Mouse (Mus musculus): ENCODE measurements around the gene Ppp1r12b. TPM values are rescaled to one million over a fixed set of nuclear protein-coding genes. Genes with fewer than 3 reads are reported as not detected.

Ppp1r12b gene
- total and polyA plus RNA-seq, 2 experiments = 2.2 to 5.0 TPM

- Histone ChIP-seq H3K36me3 (ENCODE audit: control insufficient read depth, insufficient read depth, low read length) (no peaks in the 10 kb centered on the region), H3K9ac (ENCODE audit: low read depth, low read length) (no peak overlapping the region), H3K4me3 (ENCODE audit: insufficient read depth, low read depth, low read length) (no peak overlapping the region), H3K27me3 (ENCODE audit: control insufficient read depth, insufficient read depth, low read length) (no peaks in the 10 kb centered on the region), H3K27ac (replicated peaks; ENCODE audit: insufficient read depth, low read depth, low read length) (no peak overlapping the region), H3K4me1 (ENCODE audit: control insufficient read depth, insufficient read depth, low read length) (no peaks in the 10 kb centered on the region), H3K79me2 (ENCODE audit: control insufficient read depth, insufficient read depth, low read length) (no peaks in the 10 kb centered on the region)
- peak; percentile 25 for DNase-seq (ENCODE audit: extremely low read depth, low read depth, low spot score)
- TF ChIP-seq CTCF (IDR thresholded peaks at IDR 0.05; ENCODE audit: low read depth, low read length) (no peak), POLR2A (IDR thresholded peaks at IDR 0.05; ENCODE audit: extremely low read depth, insufficient read depth, low read length) (no peak)
- WGBS = 0% methylated on average over 1 of the region's 1 CpGs
These were observed 40.2 kb upstream of the Ppp1r12b start for GRCm38 (mm10) chr1:134995954-134996353.

GRCm38 (mm10) chr1:134995437-134995836, 39.7 kb upstream of the Ppp1r12b start:
- WGBS = 87% methylated on average over 4 of the region's 4 CpGs
- Histone ChIP-seq H3K4me3 (ENCODE audit: insufficient read depth, low read depth, low read length) (no peak overlapping the region), H3K27ac (replicated peaks; ENCODE audit: insufficient read depth, low read depth, low read length) (no peak overlapping the region), H3K4me1 (ENCODE audit: control insufficient read depth, insufficient read depth, low read length) (no peaks in the 10 kb centered on the region), H3K36me3 (ENCODE audit: control insufficient read depth, insufficient read depth, low read length) (no peaks in the 10 kb centered on the region), H3K9ac (ENCODE audit: low read depth, low read length) (no peak overlapping the region), H3K79me2 (ENCODE audit: control insufficient read depth, insufficient read depth, low read length) (no peaks in the 10 kb centered on the region), H3K27me3 (ENCODE audit: control insufficient read depth, insufficient read depth, low read length) (no peaks in the 10 kb centered on the region)
- no peak for DNase-seq (ENCODE audit: extremely low read depth, low read depth, low spot score)
- no peak for TF ChIP-seq CTCF (IDR thresholded peaks at IDR 0.05; ENCODE audit: low read depth, low read length)
- no peak for TF ChIP-seq POLR2A (IDR thresholded peaks at IDR 0.05; ENCODE audit: extremely low read depth, insufficient read depth, low read length)

DNA sequence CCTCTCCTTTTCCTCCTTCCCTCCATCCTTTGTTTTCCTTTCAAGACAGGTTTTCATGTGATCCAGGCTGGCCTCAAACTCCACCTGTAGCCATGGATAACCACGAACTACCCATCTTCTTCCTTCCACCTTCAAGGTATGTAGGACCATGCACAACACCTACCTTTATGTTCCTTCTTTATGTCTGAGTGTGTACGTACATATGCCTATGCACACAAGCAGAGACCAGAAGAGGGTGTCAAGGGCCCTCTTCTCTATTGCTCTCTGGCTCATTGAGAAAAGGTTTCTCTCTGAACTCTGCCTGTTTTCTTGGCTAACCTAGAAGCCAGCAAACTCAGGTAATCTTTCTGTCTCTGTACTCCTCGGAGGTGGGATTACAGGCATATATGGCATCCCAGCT, 39.0 kb upstream of the Ppp1r12b start:
- Histone ChIP-seq H3K9ac (ENCODE audit: low read depth, low read length) (no peak overlapping the region), H3K27me3 (ENCODE audit: control insufficient read depth, insufficient read depth, low read length) (no peaks in the 10 kb centered on the region), H3K79me2 (ENCODE audit: control insufficient read depth, insufficient read depth, low read length) (no peaks in the 10 kb centered on the region), H3K4me3 (ENCODE audit: insufficient read depth, low read depth, low read length) (no peak overlapping the region), H3K4me1 (ENCODE audit: control insufficient read depth, insufficient read depth, low read length) (no peaks in the 10 kb centered on the region), H3K27ac (replicated peaks; ENCODE audit: insufficient read depth, low read depth, low read length) (no peak overlapping the region), H3K36me3 (ENCODE audit: control insufficient read depth, insufficient read depth, low read length) (no peaks in the 10 kb centered on the region)
- no peak for DNase-seq (ENCODE audit: extremely low read depth, low read depth, low spot score)
- no peak for TF ChIP-seq POLR2A (IDR thresholded peaks at IDR 0.05; ENCODE audit: extremely low read depth, insufficient read depth, low read length)
- TF ChIP-seq CTCF (IDR thresholded peaks at IDR 0.05; ENCODE audit: low read depth, low read length) = no peak
- WGBS = 78% methylated on average over 3 of the region's 3 CpGs

DNA sequence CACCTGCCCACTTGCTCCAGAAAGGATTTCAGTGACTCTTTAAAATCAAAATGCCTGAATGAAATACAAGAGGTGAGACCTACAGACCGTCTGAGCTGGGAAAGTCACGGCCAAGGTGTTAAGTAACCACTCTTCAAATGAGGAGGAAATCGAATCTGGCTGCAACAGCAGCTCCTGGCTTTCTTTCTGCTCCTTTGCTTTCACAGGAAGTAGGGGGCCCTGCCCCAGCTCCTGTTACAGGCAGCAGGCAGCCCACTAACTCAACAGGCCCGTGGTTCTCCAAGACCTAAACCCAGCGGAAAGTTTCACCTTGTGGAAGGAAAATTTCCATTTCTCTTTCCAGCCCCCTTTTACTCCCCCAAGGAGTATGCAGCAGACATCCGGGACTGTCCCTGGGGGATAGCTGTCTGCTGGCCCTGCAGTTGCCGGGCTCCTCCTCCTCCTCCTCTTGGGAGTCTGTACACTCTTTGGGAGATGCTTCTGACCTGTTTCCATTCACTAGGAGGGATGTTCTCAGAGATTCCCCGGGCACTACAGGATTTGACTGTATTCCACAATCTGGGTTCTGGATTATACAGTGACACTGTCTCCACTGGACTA, 36.4 kb upstream of the Ppp1r12b start:
- TF ChIP-seq CTCF (IDR thresholded peaks at IDR 0.05; ENCODE audit: low read depth, low read length) = no peak
- TF ChIP-seq POLR2A (IDR thresholded peaks at IDR 0.05; ENCODE audit: extremely low read depth, insufficient read depth, low read length) = no peak
- no peak for DNase-seq (ENCODE audit: extremely low read depth, low read depth, low spot score)
- Histone ChIP-seq H3K79me2 (ENCODE audit: control insufficient read depth, insufficient read depth, low read length) (no peaks in the 10 kb centered on the region), H3K36me3 (ENCODE audit: control insufficient read depth, insufficient read depth, low read length) (no peaks in the 10 kb centered on the region), H3K4me3 (ENCODE audit: insufficient read depth, low read depth, low read length) (no peak overlapping the region), H3K4me1 (ENCODE audit: control insufficient read depth, insufficient read depth, low read length) (no peaks in the 10 kb centered on the region), H3K27ac (replicated peaks; ENCODE audit: insufficient read depth, low read depth, low read length) (no peak overlapping the region), H3K27me3 (ENCODE audit: control insufficient read depth, insufficient read depth, low read length) (peaks cover 9% of the 10 kb centered on the region), H3K9ac (ENCODE audit: low read depth, low read length) (no peak overlapping the region)
- 50% methylated on average over 8 of the region's 8 CpGs for WGBS

GRCm38 (mm10) chr1:134989372-134989771, 33.6 kb upstream of the Ppp1r12b start:
- peak; percentile 62 for DNase-seq (ENCODE audit: extremely low read depth, low read depth, low spot score)
- TF ChIP-seq CTCF (IDR thresholded peaks at IDR 0.05; ENCODE audit: low read depth, low read length) (peak; percentile 68), POLR2A (IDR thresholded peaks at IDR 0.05; ENCODE audit: extremely low read depth, insufficient read depth, low read length) (no peak)
- Histone ChIP-seq H3K27me3 (ENCODE audit: control insufficient read depth, insufficient read depth, low read length) (peaks cover 9% of the 10 kb centered on the region), H3K36me3 (ENCODE audit: control insufficient read depth, insufficient read depth, low read length) (no peaks in the 10 kb centered on the region), H3K4me3 (ENCODE audit: insufficient read depth, low read depth, low read length) (no peak overlapping the region), H3K9ac (ENCODE audit: low read depth, low read length) (no peak overlapping the region), H3K27ac (replicated peaks; ENCODE audit: insufficient read depth, low read depth, low read length) (no peak overlapping the region), H3K79me2 (ENCODE audit: control insufficient read depth, insufficient read depth, low read length) (no peaks in the 10 kb centered on the region), H3K4me1 (ENCODE audit: control insufficient read depth, insufficient read depth, low read length) (no peaks in the 10 kb centered on the region)
- 6% methylated on average over 7 of the region's 7 CpGs for WGBS

- TF ChIP-seq POLR2A (IDR thresholded peaks at IDR 0.05; ENCODE audit: extremely low read depth, insufficient read depth, low read length) (no peak), CTCF (IDR thresholded peaks at IDR 0.05; ENCODE audit: low read depth, low read length) (no peak)
- peak overlapping the region; percentile 27; the same call in 1 of the 2 replicates for H3K4me3 ChIP-seq (ENCODE audit: insufficient read depth, low read depth, low read length)
- H3K4me1 ChIP-seq (ENCODE audit: control insufficient read depth, insufficient read depth, low read length) = no peaks in the 10 kb centered on the region
- H3K27me3 ChIP-seq (ENCODE audit: control insufficient read depth, insufficient read depth, low read length) = peaks cover 9% of the 10 kb centered on the region
- no peaks in the 10 kb centered on the region for H3K79me2 ChIP-seq (ENCODE audit: control insufficient read depth, insufficient read depth, low read length)
- no peaks in the 10 kb centered on the region for H3K36me3 ChIP-seq (ENCODE audit: control insufficient read depth, insufficient read depth, low read length)
- DNase-seq (ENCODE audit: extremely low read depth, low read depth, low spot score) = no peak
- WGBS = 17% methylated on average over 14 of the region's 14 CpGs
- no peak overlapping the region for H3K27ac ChIP-seq (replicated peaks; ENCODE audit: insufficient read depth, low read depth, low read length)
- 0 out of 2 replicates have a peak overlapping the region, but pooled peaks have one; percentile 0 for H3K9ac ChIP-seq (ENCODE audit: low read depth, low read length)
These were observed 32.2 kb upstream of the Ppp1r12b start for GRCm38 (mm10) chr1:134987962-134988341.

Data from liver, adult 2 months (tissue).